Mouse (Mus musculus) liver, embryonic 14.5 days (tissue): ENCODE measurements around the gene Lrrc46. TPM values are rescaled to one million over a fixed set of nuclear protein-coding genes. Genes with fewer than 3 reads are reported as not detected.

ENCODE experiments used
- ATAC-seq: fragments of 200-750 bp; cut with Nextera tagmentation; 2 replicates; pipeline ENCODE4 v1.8.0; 2017; ENCODE audit warnings: moderate number of reproducible peaks, mild to moderate bottlenecking, moderate library complexity; ENCODE audit not compliant: insufficient read depth
- DNase-seq, 3 experiments: peaks; one replicate each; pipeline ENCODE4 v3.0.0-alpha.2; 2012 to 2013; ENCODE audit warnings: low read depth in 3 of 3, low spot score in 3 of 3
- H3K27ac ChIP-seq: fragments of 300-500 bp; sonication (generic); 2 replicates; pipeline ENCODE4 v1.5.1; 2014; ENCODE audit warnings: moderate library complexity, mild to moderate bottlenecking, control low read depth, inconsistent platforms
- H3K27me3 ChIP-seq: fragments of 300-500 bp; sonication (generic); 2 replicates; pipeline ENCODE4 v1.6.1; 2014; ENCODE audit warnings: mild to moderate bottlenecking, low read length, moderate library complexity; ENCODE audit not compliant: control insufficient read depth, insufficient read depth
- H3K36me3 ChIP-seq: fragments of 300-500 bp; sonication (generic); replicated peaks from 2 replicates; pipeline ENCODE4 v1.6.1; 2014; ENCODE audit warnings: low read depth; ENCODE audit not compliant: control insufficient read depth, insufficient read depth
- H3K4me1 ChIP-seq, 2 experiments: fragments of 200-500 bp in 1 of 2; fragments of 300-500 bp in 1 of 2; sonication (generic) in 1 of 2; replicated peaks; 2 replicates each; pipeline ENCODE4 v1.6.1; 2012 to 2014; ENCODE audit warnings: antibody characterized with exemption in 1 of 2, inconsistent platforms in 1 of 2, low read length in 1 of 2; ENCODE audit not compliant: control insufficient read depth in 2 of 2, insufficient read depth in 2 of 2
- H3K4me2 ChIP-seq: fragments of 300-500 bp; sonication (generic); 2 replicates; pipeline ENCODE4 v1.6.1; 2014; ENCODE audit warnings: low read depth, mild to moderate bottlenecking, control low read depth, moderate library complexity
- H3K4me3 ChIP-seq, 2 experiments: fragments of 200-500 bp in 1 of 2; fragments of 300-500 bp in 1 of 2; sonication (generic) in 1 of 2; 2 replicates each; pipeline ENCODE4 v1.5.1; 2012 to 2014; ENCODE audit warnings: low read depth in 2 of 2, low read length in 2 of 2, mild to moderate bottlenecking in 2 of 2, control low read depth in 1 of 2, inconsistent platforms in 1 of 2, moderate library complexity in 1 of 2; ENCODE audit not compliant: insufficient read depth in 1 of 2
- H3K9ac ChIP-seq: fragments of 300-500 bp; sonication (generic); replicated peaks from 2 replicates; pipeline ENCODE4 v1.6.1; 2014; ENCODE audit warnings: mild to moderate bottlenecking, control low read depth, moderate library complexity
- H3K9me3 ChIP-seq: fragments of 300-500 bp; sonication (generic); 2 replicates; pipeline ENCODE4 v1.6.1; 2016; ENCODE audit warnings: low read length, mixed read lengths; ENCODE audit not compliant: control insufficient read depth
- CTCF ChIP-seq: IDR thresholded peaks from 2 replicates; pipeline ENCODE4 v1.5.1; 2016; ENCODE audit warnings: antibody characterized with exemption, low read depth, control low read depth
- EP300 ChIP-seq: IDR thresholded peaks from 2 replicates; pipeline ENCODE4 v1.6.1; 2016; ENCODE audit warnings: antibody characterized with exemption, low read depth
- WGBS: fragments of 180-500 bp; shearing (Covaris S2); extraction: QIAGEN DNeasy Blood & Tissue Kit; methylation state at CpG from one replicate; pipeline ENCODE4 v1.1.7; 2014; ENCODE audit not compliant: insufficient replicate concordance; 5-methylcytosine and 5-hydroxymethylcytosine counted together
- polyA plus RNA-seq, 2 experiments: library from polyadenylated mRNA; depleted of rRNA in 1 of 2; stranded (reverse) in 1 of 2; unstranded in 1 of 2; fragments of >200 nt; fragmentation: Nextera tagmentation in 1 of 2; extraction: Ambion mirVana in 1 of 2; gene quantifications; 2 replicates each; pipeline versions ENCODE4 v1.2.1 to v1.2.3; 2012 to 2014

Lrrc46 gene
- polyA plus RNA-seq, 2 experiments = 0.20 to 0.28 TPM

- H3K27ac ChIP-seq = no peak overlapping the region
- 67% methylated on average over 3 of the region's 3 CpGs for WGBS
- no peak for ATAC-seq
- H3K4me2 ChIP-seq = no peak overlapping the region
- no peaks in the 10 kb centered on the region for H3K27me3 ChIP-seq
- no peak for DNase-seq
- H3K36me3 ChIP-seq = no peaks in the 10 kb centered on the region
- H3K9me3 ChIP-seq = no peaks in the 10 kb centered on the region
- H3K9ac ChIP-seq = no peak overlapping the region
- no peaks in the 10 kb centered on the region for H3K4me1 ChIP-seq
- TF ChIP-seq EP300 (no peak), CTCF (peak; percentile 48)
- no peak overlapping the region for H3K4me3 ChIP-seq
Observed at GRCm38 (mm10) chr11:97063921-97064295, 22.7 kb upstream of the Lrrc46 start.

DNA sequence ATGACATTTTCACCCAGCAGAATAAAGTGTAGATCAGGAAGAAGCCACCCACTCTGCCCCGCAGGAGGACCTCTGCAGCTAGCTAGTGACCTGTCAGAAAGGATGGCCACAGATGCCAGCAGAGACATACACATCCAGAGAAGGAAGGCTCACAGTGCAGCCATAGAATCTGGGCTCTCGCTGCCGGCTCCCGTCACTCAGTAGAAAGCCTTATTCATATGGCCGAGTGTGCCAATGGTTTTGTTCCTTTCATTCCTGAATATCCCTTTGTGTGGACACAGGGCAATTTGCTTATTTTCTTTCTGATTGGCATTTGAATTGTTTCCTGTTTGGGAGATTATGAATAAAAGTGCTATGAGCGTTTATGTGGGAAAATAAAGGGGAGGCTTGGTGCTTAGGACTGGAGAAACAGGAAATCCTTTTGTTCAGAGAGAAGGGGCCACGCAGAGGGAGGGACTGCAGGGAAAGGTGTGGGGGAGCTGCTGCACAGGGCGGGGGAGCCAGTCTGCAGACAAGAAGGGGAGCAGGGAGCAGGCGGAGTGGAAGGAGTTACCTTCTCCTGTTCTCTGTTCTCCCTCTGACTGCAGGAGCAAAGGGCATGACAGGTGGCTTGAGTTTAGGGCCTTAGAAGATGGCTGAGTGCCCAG lies 22.2 kb upstream of the Lrrc46 start:
- H3K4me1 ChIP-seq = no peaks in the 10 kb centered on the region
- no peaks in the 10 kb centered on the region for H3K9me3 ChIP-seq
- DNase-seq (no peak), ATAC-seq (no peak)
- no peak overlapping the region for H3K27ac ChIP-seq
- H3K27me3 ChIP-seq = no peaks in the 10 kb centered on the region
- H3K9ac ChIP-seq = no peak overlapping the region
- no peak for TF ChIP-seq CTCF
- no peak for TF ChIP-seq EP300
- no peaks in the 10 kb centered on the region for H3K36me3 ChIP-seq
- no peak overlapping the region for H3K4me2 ChIP-seq
- no peak overlapping the region for H3K4me3 ChIP-seq
- WGBS = 50% methylated on average over 9 of the region's 9 CpGs

- TF ChIP-seq EP300 = no peak
- no peak for TF ChIP-seq CTCF
- no peaks in the 10 kb centered on the region for H3K9me3 ChIP-seq
- DNase-seq (peak in 1 of 3 experiments; percentile 64), ATAC-seq (peak; percentile 71; the same call in 1 of the 2 replicates)
- H3K4me3 ChIP-seq = peak overlapping the region; percentile 54 to 64
- H3K27ac ChIP-seq = no peak overlapping the region
- H3K27me3 ChIP-seq = no peaks in the 10 kb centered on the region
- H3K36me3 ChIP-seq = no peaks in the 10 kb centered on the region; the same call in 1 of the 2 replicates
- WGBS = 8% methylated on average over 11 of the region's 11 CpGs
- H3K4me2 ChIP-seq = peak overlapping the region; percentile 68
- peak overlapping the region; percentile 65; the same call in 1 of the 2 replicates for H3K9ac ChIP-seq
- H3K4me1 ChIP-seq = peaks cover 8 to 15% of the 10 kb centered on the region in 2 experiments
Observed at GRCm38 (mm10) chr11:97052219-97052646, 11.0 kb upstream of the Lrrc46 start.

DNA sequence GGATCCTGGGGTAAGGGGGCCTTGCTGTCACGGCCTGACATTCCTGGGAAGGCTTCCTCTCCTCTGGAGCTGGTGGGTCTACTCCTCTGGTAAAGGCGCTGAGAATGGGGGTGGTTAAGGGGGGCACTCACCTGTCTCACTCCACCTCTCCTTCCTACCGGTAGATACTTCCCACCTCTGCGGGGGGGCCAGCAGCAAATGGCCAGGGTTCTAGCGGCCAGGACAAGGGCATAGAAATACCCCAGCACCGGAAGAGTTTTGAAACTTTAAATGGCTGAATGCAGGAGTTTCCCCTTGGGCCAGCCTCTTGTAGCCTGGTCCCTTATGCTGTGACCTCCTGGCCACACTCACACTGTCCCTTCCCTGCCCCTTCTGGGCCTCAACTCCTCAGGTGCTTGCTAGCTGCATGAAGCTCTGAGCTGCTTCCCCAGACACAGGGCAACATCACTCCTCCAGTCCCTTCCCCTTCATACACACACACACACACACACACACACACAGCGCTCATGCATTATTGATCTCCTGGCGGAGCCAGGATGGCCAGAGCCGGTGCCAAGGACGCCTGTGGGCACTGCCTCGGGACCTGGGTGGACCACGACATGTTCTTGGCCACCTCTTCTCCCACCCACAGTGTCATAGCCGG lies 9.9 kb upstream of the Lrrc46 start:
- Histone ChIP-seq H3K4me3 (peak overlapping the region; percentile 54 to 64), H3K36me3 (no peaks in the 10 kb centered on the region; the same call in 1 of the 2 replicates), H3K4me1 (peaks cover 8 to 15% of the 10 kb centered on the region in 2 experiments), H3K4me2 (peak overlapping the region; percentile 68), H3K9ac (peak overlapping the region; percentile 65), H3K9me3 (no peaks in the 10 kb centered on the region), H3K27ac (no peak overlapping the region; the same call in 1 of the 2 replicates), H3K27me3 (no peaks in the 10 kb centered on the region)
- DNase-seq = no peak
- 13% methylated on average over 13 of the region's 13 CpGs for WGBS
- ATAC-seq = peak; percentile 11; the same call in 1 of the 2 replicates
- TF ChIP-seq EP300 (no peak), CTCF (no peak)
